Mouse (Mus musculus) retina, postnatal 1 day (tissue): ENCODE results near the gene Efemp2.
A peak's percentile ranks its signal among the peaks of the same experiment; 100 is the strongest.

Experiments
- DNase-seq: peaks from one replicate; pipeline ENCODE4 v3.0.0-alpha.2; 2012

Gene Efemp2

DNA sequence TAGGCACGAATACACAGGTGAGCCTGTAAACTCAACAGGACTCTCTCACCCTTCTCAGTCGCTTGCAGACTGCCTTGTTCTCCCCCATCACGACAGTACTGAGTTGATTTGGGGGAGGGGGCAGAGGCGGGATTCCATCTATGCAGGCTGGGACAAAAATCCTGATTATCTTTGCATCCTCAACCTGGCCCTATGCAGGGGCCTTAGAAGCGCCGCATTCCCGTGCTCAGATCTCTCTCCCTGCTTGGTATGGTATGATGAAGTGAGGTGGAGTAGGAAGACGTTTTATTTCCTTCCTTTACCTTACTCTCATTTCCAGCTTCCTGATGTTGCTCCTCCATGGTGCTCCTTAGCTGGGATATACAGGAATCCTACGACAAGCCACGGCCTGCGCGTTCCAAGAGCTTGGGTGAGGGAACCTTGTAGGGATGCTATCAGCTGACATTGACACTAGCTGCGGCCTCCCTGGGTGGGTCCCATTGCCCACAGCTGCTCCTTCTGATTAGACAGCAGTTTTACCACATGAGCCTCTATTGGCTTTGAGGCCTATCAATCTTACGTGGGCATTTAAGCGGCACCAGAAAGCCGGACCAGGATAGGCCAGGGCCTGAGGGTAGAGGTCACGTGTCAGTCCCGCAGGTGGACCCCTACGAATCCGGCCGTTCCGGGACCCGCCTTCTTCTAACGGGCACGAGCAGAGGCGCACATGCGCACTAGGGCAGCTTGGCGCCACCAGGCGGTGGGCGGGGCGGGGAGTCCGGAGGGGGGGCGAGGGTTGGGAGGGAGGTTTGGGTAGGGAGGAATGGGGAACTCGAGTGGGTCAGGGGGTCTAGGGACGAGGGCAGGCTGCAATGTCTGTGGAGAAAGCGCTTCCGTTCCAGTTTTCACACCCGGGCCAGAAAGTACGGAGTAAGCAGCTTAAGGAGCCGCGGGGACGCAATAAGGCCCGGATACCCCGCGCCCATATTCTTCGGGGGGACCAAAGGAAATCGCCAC is 36.6 kb downstream of the Efemp2 start, which contains the start of gene Snx32:
Snx32 (minus strand) TSS at position 508 of the 996 bp plus-strand sequence.
- peak; percentile 100 for DNase-seq

DNA sequence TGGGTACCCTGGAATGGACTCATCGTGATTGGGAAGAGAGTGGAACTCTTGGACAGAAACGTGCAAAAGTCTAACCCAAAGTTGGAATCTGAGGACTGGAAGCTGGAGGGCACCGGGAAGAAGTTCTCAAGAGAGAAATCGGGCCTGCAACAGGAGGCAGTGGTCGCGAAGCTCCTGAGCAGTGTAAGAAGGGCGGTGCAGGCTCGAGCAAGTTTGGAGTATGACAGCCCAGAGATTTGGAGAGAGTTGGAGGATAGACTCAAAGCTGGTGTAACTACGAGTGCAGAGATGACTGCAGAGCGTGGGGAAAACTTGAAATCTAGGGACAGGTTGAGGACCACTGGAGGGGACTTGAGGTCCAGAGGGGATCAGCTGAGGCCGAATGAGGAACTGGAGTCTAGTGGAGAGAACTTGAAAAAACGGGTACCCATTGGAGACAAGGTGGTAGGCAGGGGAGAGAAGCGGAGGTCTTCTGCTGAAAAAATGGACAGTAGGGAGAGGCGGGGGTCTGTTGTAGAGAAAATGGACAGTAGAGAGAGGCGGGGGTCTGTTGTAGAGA is 37.4 kb downstream of the Efemp2 start:
- DNase-seq, result no peak

DNA sequence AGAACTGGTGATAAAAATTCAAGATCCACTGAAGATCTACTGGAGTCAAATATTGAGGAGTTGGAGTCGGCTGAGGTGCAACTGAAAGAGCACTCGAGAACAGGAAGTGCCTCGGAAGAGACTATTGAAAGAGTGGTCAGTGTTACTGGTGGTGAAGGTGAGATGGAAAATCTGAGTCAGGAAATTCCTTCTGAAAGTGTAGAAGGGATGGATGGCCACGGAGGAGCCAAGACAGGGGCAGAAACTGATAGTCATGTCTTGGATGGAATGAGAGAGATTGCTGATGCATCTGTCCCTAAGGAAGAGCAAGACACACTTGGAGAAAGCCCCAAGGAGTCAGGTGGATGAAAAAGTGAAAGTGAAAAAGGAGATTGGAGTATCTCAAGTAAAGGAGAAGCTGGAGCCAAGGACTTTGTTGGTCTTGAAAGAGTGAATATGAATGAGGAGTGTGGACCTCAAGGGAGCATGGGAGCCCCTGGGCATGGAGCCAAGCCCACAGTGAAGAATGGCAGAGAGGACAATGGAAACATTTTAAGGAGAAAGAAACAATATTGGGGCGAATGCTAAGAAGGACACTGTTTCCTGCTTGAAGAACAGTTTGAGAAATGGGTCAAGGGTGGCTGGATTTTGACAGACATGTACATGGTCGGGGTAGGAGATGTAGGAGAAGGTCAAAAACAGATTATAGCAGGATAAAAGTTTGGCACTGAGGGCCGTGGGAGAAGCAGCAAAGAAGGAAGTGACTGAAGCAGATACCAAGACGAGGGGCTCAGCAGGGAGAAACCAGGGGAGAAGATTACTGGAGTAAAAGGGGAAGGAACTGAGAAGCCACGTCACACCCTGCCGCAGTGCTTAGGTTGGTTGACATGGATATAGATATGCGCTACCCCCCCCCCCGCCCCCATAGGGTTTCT is 38.6 kb downstream of the Efemp2 start:
- no peak for DNase-seq

DNA sequence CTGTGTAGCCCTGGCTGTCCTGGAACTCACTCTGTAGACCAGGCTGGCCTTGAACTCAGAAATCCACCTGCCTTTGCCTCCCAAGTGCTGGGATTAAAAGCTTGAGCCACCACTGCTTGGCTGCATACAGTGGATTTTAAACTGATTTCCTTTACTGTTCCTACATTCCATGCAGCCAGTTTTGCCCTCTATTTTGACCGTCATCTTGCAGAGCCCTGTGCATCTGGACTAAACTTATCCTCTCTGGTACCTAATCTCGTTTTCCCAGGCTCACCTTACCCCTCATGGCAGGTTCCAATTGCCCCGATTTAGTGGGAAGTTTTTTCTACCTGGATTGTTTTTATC is 39.2 kb downstream of the Efemp2 start:
- DNase-seq, result no peak

GRCm38 (mm10) chr19:5515840-5516777 is 42.4 kb downstream of the Efemp2 start:
- DNase-seq, result peak; percentile 29

GRCm38 (mm10) chr19:5516906-5517505 is 43.3 kb downstream of the Efemp2 start:
- DNase-seq, result no peak

- no peak for DNase-seq
These were observed 45.0 kb downstream of the Efemp2 start for GRCm38 (mm10) chr19:5518721-5519120.

- DNase-seq, result no peak
These were observed 51.5 kb downstream of the Efemp2 start for GRCm38 (mm10) chr19:5525204-5525603.

DNA sequence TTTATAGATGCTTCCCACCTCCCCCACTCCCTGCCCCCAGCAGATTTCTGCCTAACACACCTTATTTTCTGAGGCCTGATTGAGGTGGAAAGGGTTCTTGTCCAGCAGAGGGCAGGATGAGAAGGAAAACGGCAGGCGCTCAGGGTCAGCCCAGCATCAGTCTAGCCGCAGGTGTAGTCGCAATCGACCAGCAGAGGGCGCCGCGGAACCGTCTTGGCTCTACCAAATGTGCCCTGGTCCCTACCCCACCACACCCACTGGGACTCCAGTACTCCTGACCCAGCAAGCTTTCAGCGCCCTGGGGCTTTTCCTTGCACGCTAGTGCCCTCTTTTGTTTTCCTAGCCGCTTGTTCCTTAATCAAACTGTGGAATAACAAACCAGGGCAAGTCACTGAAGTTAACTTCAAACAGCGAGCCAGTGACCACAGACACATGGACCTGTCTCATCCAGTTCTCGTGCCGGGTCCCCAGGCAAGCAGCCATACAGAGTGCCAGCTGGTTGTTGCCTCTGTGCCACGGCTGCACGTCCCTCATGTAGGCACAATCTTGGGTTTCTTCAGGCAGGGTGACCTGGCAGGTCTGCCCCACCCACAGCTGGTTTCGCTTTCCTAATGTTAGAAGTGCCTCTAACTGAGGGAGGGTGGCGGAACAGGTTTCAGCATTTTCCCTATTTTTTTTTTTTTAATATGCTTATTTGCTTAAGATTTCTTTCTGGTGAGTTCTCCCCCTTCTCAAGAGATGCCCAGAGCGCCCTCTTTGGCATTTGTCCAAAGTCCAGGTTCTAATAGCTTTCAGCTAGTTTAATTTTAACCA is 55.8 kb downstream of the Efemp2 start:
- DNase-seq, result peak; percentile 93

DNA sequence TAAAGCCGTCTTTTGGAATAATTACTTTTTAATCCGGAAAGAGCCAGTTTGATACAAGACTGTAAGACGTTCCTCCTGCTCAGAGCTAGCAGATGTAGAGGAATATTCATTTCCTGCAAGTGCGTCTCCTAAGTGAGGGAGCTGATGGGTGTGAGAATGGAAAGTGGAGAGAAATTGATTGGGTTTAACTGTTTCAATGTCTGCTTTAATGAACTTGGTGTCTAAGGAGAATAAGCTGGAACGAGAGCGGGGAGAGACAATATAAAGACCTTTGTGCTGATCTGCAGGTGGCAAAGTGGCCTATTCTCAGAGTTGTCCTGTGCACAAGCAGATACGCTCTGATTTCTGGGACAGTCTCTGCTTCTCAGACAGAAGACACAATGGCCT is 56.4 kb downstream of the Efemp2 start:
- peak; percentile 11 for DNase-seq
